Mouse (Mus musculus) spleen, postnatal 36 days (tissue): ENCODE measurements around the gene Esam.

Experiments used
- DNase-seq, 2 experiments: peaks; one replicate each; pipeline ENCODE4 v3.0.0; 2022; ENCODE audit warnings: low spot score in 2 of 2, mixed read lengths in 1 of 2

Gene Esam

GRCm38 (mm10) chr9:37530031-37530887 lies 2.4 kb downstream of the Esam start:
- DNase-seq, result no peak

GRCm38 (mm10) chr9:37530888-37531705 lies 3.2 kb downstream of the Esam start:
- no peak for DNase-seq

- DNase-seq, result no peak
Measured at GRCm38 (mm10) chr9:37536851-37537250, 9.0 kb downstream of the Esam start.

- no peak for DNase-seq
Measured at GRCm38 (mm10) chr9:37537658-37538250, 9.9 kb downstream of the Esam start.

- no peak for DNase-seq
Measured at GRCm38 (mm10) chr9:37539170-37540025, 11.5 kb downstream of the Esam start, which contains the start of gene Vsig2. Gene Vsig2, plus strand, starts transcription at chr9:37539255.

- DNase-seq, result no peak
Measured at GRCm38 (mm10) chr9:37540226-37540625, 12.3 kb downstream of the Esam start.

GRCm38 (mm10) chr9:37540701-37541575 lies 13.1 kb downstream of the Esam start:
- DNase-seq, result no peak

- DNase-seq, result no peak
Measured at GRCm38 (mm10) chr9:37541851-37542642, 14.2 kb downstream of the Esam start.

GRCm38 (mm10) chr9:37543869-37544440 lies 16.1 kb downstream of the Esam start:
- no peak for DNase-seq

- peak; percentile 45 to 49 for DNase-seq
Measured at GRCm38 (mm10) chr9:37544447-37545165, 16.7 kb downstream of the Esam start.

- DNase-seq, result no peak
Measured at GRCm38 (mm10) chr9:37545166-37545610, 17.3 kb downstream of the Esam start.

- DNase-seq, result no peak
Measured at GRCm38 (mm10) chr9:37545847-37546452, 18.1 kb downstream of the Esam start.

GRCm38 (mm10) chr9:37546889-37547288 lies 19.0 kb downstream of the Esam start:
- no peak for DNase-seq

GRCm38 (mm10) chr9:37550435-37550834 lies 22.6 kb downstream of the Esam start:
- DNase-seq, result no peak

- DNase-seq, result no peak
Measured at GRCm38 (mm10) chr9:37551751-37552531, 24.1 kb downstream of the Esam start.

GRCm38 (mm10) chr9:37552536-37553293 lies 24.8 kb downstream of the Esam start, which contains the start of gene Nrgn:
Gene Nrgn, minus strand, starts transcription at chr9:37552904.
- DNase-seq, result peak; percentile 62 to 68
